Mouse (Mus musculus) liver, adult 2 months (tissue): ENCODE data around the gene Cpt1c. TPM values are rescaled to one million over a fixed set of nuclear protein-coding genes. Genes with fewer than 3 reads are reported as not detected.

ENCODE experiments used
- DNase-seq: peaks from one replicate; pipeline ENCODE4 v3.0.0-alpha.2; 2011; ENCODE audit warnings: low read depth, low spot score; ENCODE audit errors: extremely low read depth
- H3K27ac ChIP-seq: fragments of 200-500 bp; replicated peaks from 2 replicates; pipeline ENCODE4 v1.5.1; 2012; ENCODE audit warnings: low read depth, mild to moderate bottlenecking, control low read depth, inconsistent platforms, low read length; ENCODE audit not compliant: insufficient read depth
- H3K27me3 ChIP-seq: fragments of 200-500 bp; 2 replicates; pipeline ENCODE4 v1.6.1; 2012; ENCODE audit warnings: mild to moderate bottlenecking, moderate library complexity, low read length, inconsistent platforms; ENCODE audit not compliant: control insufficient read depth, insufficient read depth
- H3K36me3 ChIP-seq: fragments of 200-500 bp; 2 replicates; pipeline ENCODE4 v1.6.1; 2012; ENCODE audit warnings: low read length, inconsistent platforms; ENCODE audit not compliant: control insufficient read depth, insufficient read depth
- H3K4me1 ChIP-seq: fragments of 200-500 bp; 2 replicates; pipeline ENCODE4 v1.6.1; 2011; ENCODE audit warnings: low read length; ENCODE audit not compliant: control insufficient read depth, insufficient read depth
- H3K4me3 ChIP-seq: fragments of 200-500 bp; 2 replicates; pipeline ENCODE4 v1.5.1; 2011; ENCODE audit warnings: low read depth, mild to moderate bottlenecking, control low read depth, low read length, moderate library complexity; ENCODE audit not compliant: insufficient read depth
- H3K79me2 ChIP-seq: fragments of 200-500 bp; 2 replicates; pipeline ENCODE4 v1.6.1; 2012; ENCODE audit warnings: inconsistent platforms, mild to moderate bottlenecking, low read length, moderate library complexity; ENCODE audit not compliant: control insufficient read depth, insufficient read depth
- H3K9ac ChIP-seq: fragments of 200-500 bp; 2 replicates; pipeline ENCODE4 v1.6.1; 2012; ENCODE audit warnings: low read depth, mild to moderate bottlenecking, control low read depth, inconsistent platforms, low read length
- CTCF ChIP-seq: fragments of 200-500 bp; IDR thresholded peaks from 2 replicates; pipeline ENCODE4 v1.5.1; 2011; ENCODE audit warnings: low read depth, low read length, control low read depth
- POLR2A ChIP-seq: fragments of 200-500 bp; IDR thresholded peaks from 2 replicates; pipeline ENCODE4 v1.6.1; 2011; ENCODE audit warnings: low read length, control low read depth; ENCODE audit not compliant: insufficient read depth; ENCODE audit errors: extremely low read depth
- WGBS: fragments of 180-500 bp; shearing (Covaris S2); methylation state at CpG from one replicate; pipeline ENCODE4 v1.1.7; 2018; 5-methylcytosine and 5-hydroxymethylcytosine counted together
- polyA plus RNA-seq: library from polyadenylated mRNA; depleted of rRNA; stranded (reverse); fragments of >200 nt; gene quantifications from 2 replicates; pipeline ENCODE4 v1.2.3, GENCODE M21; 2012
- total RNA-seq: library from RNA; depleted of rRNA; stranded (reverse); fragments of >200 nt; gene quantifications from 2 replicates; pipeline ENCODE4 v1.2.3, GENCODE M21; 2014

The Cpt1c gene
- total and polyA plus RNA-seq, 2 experiments: 0.09 to 0.91 TPM

DNA sequence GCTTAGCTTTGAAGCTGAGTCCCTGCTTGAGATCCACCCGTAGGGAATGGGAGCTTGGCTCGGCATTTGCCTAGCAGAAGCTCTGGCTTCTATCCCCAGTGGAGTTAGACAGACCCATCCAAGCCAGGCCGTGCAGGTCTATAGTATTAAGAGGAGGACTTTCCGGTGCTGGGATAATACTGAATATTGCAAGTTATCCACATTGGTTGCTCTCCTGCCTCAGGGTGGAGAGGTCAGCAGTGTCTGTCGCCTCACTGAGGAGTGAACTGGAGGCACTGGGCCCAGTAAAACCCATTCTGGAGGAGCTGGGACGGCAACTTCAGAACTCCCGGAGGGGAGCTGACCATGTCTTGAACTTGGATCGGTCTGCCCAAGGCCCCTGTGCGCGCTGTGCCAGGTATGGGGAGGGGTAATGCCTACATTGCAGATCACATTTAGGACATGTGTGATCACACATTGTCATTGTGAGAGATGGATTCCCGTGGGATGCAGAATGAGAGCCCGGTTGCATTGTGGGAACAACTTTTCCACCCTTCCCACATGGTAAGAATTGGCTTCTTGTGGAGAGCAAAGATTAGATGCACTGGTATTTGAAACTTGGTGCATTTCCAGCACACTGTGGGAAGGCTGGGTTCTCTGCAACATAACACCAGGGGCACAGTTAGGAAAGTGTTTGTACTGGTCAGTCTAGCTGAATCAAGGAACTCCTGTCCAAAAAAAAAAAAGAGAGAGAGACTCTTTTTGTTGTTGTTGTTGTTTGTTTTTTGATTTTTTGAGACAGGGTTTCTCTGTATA, 20.4 kb downstream of the Cpt1c start:
- Histone ChIP-seq H3K4me3 (no peak overlapping the region), H3K27me3 (no peaks in the 10 kb centered on the region), H3K36me3 (no peaks in the 10 kb centered on the region), H3K4me1 (no peaks in the 10 kb centered on the region), H3K79me2 (no peaks in the 10 kb centered on the region), H3K9ac (no peak overlapping the region), H3K27ac (no peak overlapping the region)
- no peak for DNase-seq
- WGBS: 91% methylated on average over 12 of the region's 12 CpGs
- TF ChIP-seq CTCF (no peak), POLR2A (no peak)

DNA sequence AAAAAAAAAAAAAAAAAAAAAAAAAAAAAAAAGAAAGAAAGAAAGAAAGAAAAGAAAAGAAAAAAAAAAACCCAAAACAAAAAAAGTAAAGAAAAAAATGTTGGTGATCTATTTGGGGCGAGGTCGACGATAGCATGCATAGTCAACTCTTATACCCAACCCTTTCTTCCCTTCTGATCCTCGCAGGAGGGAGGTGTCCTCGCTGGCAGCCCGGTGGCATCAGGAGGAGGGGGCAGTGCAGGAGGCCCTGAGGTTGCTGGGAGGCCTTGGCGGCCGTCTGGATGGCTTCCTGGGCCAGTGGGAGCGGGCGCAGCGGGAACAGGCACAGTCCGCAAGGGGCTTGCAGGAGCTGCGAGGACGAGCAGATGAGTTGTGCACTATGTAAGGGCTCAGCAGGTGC, 21.1 kb downstream of the Cpt1c start:
- no peak overlapping the region for H3K4me3 ChIP-seq
- DNase-seq: no peak
- H3K27me3 ChIP-seq: no peaks in the 10 kb centered on the region
- no peaks in the 10 kb centered on the region for H3K4me1 ChIP-seq
- no peak overlapping the region for H3K9ac ChIP-seq
- no peak overlapping the region for H3K27ac ChIP-seq
- H3K36me3 ChIP-seq: no peaks in the 10 kb centered on the region
- no peaks in the 10 kb centered on the region for H3K79me2 ChIP-seq
- WGBS: 82% methylated on average over 14 of the region's 14 CpGs
- no peak for TF ChIP-seq CTCF
- no peak for TF ChIP-seq POLR2A

DNA sequence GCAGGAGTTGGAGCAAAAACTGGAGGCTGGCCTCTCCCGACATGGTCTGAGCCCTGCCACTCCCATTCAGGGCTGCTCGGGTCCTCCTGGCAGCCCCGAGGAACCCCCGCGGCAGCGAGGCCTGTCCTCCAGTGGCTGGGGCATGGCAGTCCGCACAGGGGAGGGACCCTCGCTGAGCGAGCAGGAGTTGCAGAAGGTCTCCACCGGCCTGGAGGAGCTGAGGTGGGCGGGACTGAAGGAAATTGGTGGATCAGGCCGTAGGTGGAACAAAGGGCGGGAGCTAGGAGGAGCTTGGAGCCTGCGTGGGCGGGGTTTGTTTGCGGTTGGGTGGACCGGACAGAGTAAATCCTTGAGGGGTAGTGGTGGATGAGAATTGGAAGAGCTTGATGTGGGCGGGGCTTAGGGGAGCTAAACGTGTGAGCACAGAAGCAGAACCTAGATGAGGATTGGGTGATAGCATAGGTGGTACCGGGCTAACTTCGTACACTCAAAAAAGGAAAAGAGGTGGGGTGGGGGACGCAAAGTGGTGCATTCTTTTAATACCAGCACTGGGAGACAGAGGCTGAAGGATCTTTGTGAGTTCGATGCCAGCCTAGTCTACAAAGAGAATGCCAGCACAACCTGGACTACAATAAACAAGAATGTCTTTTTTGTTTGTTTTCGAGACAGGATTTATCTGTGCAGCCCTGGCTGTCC, 21.9 kb downstream of the Cpt1c start:
- Histone ChIP-seq H3K27ac (peak overlapping the region; percentile 57), H3K79me2 (no peaks in the 10 kb centered on the region), H3K4me3 (peak overlapping the region; percentile 86), H3K4me1 (no peaks in the 10 kb centered on the region), H3K36me3 (no peaks in the 10 kb centered on the region), H3K9ac (peak overlapping the region; percentile 84), H3K27me3 (no peaks in the 10 kb centered on the region)
- WGBS: 3% methylated on average over 24 of the region's 24 CpGs
- DNase-seq: peak; percentile 92
- TF ChIP-seq CTCF: no peak
- peak; percentile 54; the same call in 1 of the 2 replicates for TF ChIP-seq POLR2A

DNA sequence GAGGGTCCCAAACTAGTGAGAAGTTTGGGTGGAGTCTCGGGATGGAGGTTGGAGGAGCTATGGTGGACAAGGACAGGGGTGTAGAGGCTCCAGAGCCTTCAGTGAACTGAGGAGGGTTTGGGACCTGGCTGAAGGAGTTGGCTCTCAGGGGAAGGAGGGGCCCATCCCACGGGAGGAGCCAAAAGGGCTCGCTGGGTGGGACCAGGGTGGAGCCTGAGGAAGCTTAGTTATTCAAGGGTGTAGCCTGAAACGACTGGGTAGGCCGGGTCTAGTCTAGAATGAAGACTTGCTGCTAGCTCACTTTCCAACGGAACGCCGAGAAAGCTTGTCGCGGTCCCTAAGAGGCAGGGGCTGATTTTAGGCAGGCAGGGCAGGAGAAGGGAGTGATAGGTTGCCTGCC, 22.7 kb downstream of the Cpt1c start:
- H3K4me3 ChIP-seq: peak overlapping the region; percentile 86
- TF ChIP-seq CTCF (no peak), POLR2A (0 out of 2 replicates have a peak, but pooled peaks have one; percentile 36)
- H3K27ac ChIP-seq: peak overlapping the region; percentile 57
- no peaks in the 10 kb centered on the region for H3K36me3 ChIP-seq
- WGBS: under 1% methylated on average over 10 of the region's 10 CpGs
- H3K27me3 ChIP-seq: no peaks in the 10 kb centered on the region
- no peaks in the 10 kb centered on the region for H3K79me2 ChIP-seq
- peak overlapping the region; percentile 84; the same call in 1 of the 2 replicates for H3K9ac ChIP-seq
- peak; percentile 71 for DNase-seq
- H3K4me1 ChIP-seq: no peaks in the 10 kb centered on the region

DNA sequence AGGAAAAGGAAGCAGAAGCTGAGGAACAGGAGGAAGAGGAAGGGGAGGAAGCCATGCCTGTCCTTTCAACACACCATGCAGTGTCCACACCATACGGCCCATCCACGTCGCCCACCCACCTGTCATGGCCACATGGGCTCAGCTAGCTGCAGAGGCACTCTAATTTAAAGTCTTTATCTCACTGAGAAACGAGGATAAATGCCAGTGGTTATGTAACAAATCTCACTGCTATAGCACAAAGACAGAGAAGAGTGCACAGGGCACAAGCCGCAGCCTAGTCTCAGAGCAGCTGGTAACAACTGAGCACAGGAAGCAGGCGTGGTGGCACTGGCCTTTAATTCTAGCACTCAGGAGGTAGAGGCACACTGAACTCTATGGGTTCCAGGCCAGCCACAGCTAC, 24.7 kb downstream of the Cpt1c start:
- no peaks in the 10 kb centered on the region for H3K79me2 ChIP-seq
- TF ChIP-seq CTCF (no peak), POLR2A (no peak)
- H3K36me3 ChIP-seq: no peaks in the 10 kb centered on the region
- DNase-seq: no peak
- no peak overlapping the region for H3K27ac ChIP-seq
- H3K4me1 ChIP-seq: no peaks in the 10 kb centered on the region
- no peaks in the 10 kb centered on the region for H3K27me3 ChIP-seq
- 79% methylated on average over 6 of the region's 6 CpGs for WGBS
- H3K9ac ChIP-seq: no peak overlapping the region
- no peak overlapping the region for H3K4me3 ChIP-seq

DNA sequence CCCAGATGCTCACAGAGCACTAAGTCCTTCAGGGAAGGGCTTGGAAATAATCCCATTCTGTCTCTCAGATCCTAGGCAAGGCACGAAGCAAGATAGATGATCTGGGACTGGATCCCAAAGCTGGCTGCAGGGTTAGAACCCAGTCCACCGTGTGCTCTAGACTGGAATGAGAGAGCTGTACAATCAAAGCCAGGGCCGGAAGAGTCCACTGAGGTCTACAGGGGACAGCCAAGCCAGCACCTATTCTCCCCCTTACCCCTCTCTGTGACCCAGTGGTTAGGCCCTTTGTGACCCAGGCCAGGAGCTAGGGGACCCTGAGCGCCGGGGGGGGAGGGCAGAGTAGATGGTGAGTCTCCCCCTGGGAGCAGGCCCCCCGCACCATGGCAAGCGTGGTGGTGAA, 31.7 kb downstream of the Cpt1c start, which contains the start of gene Tsks:
TSS of gene Tsks (plus strand) at position 301 of the 400 bp plus-strand sequence.
- DNase-seq: no peak
- H3K4me3 ChIP-seq: no peak within 1 kb of the TSS
- H3K27ac ChIP-seq: no peak within 1 kb of the TSS
- H3K36me3 ChIP-seq: no peaks in the 10 kb centered on the region
- no peaks in the 10 kb centered on the region for H3K4me1 ChIP-seq
- TF ChIP-seq POLR2A (no peak), CTCF (no peak)
- WGBS: 87% methylated on average over 7 of the region's 7 CpGs
- no peaks in the 10 kb centered on the region for H3K79me2 ChIP-seq
- no peaks in the 10 kb centered on the region for H3K27me3 ChIP-seq
- no peak within 1 kb of the TSS for H3K9ac ChIP-seq
